Mouse (Mus musculus): ENCODE data around the gene Rora.
A peak's percentile ranks its signal among the peaks of the same experiment; 100 is the strongest.

The Rora gene

GRCm38 (mm10) chr9:68760329-68760728 is 106.7 kb downstream of the Rora start:
- no peak for DNase-seq (ENCODE audit: low spot score)

- no peak for DNase-seq (ENCODE audit: low spot score)
These were observed 107.3 kb downstream of the Rora start for GRCm38 (mm10) chr9:68760876-68761275.

GRCm38 (mm10) chr9:68761672-68762071 is 108.1 kb downstream of the Rora start:
- no peak for DNase-seq (ENCODE audit: low spot score)

DNA sequence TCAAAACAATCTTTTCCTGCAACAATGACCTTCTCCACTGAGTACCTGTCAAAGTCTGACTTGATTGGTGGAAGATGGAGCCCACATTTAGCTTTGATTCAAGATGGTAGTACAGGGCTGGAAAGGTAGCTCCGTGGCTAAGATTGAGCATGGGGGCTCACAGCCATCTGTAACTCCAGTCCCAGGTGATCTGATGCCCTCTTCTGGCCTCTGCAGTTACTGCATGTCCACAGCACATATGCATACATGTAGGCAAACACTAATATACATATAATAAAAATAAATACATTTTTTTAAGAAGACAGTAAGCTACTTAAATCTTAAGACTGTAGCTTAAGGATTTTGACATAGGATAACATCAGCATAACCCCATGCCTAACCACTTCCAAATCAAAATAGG is 112.0 kb downstream of the Rora start:
- no peak for DNase-seq (ENCODE audit: low spot score)

GRCm38 (mm10) chr9:68769638-68770037 is 116.1 kb downstream of the Rora start:
- DNase-seq (ENCODE audit: low spot score) = no peak

- DNase-seq (ENCODE audit: low spot score) = no peak
These were observed 117.8 kb downstream of the Rora start for GRCm38 (mm10) chr9:68771383-68771782.

DNA sequence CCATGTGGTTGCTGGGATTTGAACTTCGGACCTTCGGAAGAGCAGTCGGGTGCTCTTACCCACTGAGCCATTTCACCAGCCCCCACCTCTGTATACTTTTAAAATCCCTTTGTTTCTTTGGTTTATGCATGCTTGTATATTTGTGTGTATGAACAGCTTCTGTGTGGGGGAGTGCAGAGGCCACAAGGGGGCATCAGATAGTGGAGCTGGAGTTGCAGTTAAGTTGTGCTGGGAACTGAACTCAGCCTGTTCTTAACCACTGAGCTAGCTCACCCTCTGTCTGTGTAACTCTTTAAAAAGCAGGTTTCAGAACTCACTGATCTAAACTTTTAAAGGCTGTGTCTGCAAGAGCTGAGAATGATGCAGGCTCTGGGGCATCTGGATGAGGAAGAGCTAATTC is 120.2 kb downstream of the Rora start:
- DNase-seq (ENCODE audit: low spot score) = no peak

DNA sequence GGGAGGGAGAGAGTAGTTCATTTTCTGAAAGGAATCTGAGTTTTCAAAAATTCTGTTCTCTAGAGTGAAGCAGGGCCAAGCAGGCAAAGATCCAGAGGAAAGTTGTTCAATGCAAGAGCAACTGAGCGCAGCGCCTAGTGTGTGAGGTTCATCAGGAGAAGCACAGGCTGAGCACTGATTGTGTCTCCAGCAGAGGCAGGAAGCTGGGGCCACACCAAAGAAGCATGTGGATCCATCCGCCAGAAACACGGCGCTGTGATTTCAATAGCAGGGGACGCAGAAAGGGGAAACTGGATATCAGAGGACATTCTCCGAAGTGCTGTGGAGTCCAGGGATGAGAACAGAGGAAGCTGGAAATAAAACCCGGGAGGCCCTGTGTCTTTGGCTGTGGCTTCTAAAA is 128.4 kb downstream of the Rora start:
- peak; percentile 4 for DNase-seq (ENCODE audit: low spot score)

DNA sequence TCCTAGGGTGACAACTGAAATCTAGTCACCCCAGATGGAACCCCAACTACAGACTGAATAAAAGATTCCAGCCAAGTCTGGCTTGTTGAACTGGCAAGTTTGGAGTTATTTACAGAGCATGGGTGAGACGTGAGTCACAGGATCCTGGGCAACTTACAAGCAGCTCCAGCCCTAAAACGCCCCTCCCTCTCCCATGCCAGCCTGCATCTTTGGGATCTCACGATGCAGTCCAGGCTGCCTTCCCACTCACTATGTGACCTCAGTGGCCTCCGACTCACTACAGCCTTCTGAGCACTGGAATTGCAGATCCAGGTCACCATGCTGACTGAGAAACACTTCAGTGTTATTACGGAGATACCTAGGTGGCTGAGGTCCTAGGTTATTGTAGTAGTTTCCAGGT is 129.0 kb downstream of the Rora start:
- DNase-seq (ENCODE audit: low spot score) = no peak

DNA sequence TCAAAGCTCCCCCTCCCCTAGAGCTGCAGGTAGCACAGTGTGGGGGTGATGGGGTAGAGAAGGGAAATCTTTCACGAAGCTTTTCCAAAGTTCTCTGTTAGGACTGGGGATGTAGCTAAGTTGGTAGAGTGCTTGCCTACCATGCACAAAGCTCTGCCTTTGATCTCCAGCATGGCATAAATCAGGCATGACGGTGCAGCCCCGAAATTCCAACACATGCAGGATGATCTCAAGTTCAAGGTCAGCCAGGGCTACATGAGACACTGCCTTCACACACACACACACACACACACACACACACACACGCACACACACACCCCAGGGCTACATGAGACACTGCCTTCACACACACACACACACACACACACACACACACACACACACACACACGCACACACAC is 129.7 kb downstream of the Rora start:
- DNase-seq (ENCODE audit: low spot score) = no peak

DNA sequence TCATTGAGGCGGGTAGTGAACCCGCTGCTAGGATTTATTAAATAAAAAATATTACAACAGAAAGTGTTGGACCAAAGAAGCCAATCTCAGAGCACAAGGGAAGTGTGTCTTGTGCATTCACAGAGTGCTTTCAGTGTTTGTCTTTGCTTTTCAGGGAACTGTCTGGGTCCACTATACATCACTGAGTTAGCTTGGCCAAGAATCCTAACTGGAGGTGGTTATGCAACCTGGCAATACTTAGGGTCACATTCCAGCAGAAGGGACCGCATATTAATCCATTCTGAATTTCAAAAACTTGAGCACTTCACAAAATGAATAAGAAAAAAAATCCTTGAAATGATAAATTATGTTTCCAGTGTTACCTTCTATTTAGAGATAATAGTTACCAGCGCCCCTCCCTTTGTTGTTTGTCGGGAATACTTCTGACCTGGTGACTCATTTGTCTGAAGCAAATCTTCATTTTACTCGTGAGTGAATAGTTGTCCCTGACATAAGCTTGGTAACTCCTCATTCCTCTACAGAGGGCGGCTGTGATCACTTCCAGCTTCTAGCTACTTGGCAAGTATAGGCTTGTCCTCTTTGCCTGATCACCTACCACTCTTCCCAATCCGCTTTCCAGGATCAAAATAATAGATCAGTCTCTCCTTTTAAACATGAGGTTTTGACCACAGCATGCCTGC is 133.2 kb downstream of the Rora start:
- no peak for DNase-seq (ENCODE audit: low spot score)

GRCm38 (mm10) chr9:68787665-68788064 is 134.1 kb downstream of the Rora start:
- no peak for DNase-seq (ENCODE audit: low spot score)

GRCm38 (mm10) chr9:68790922-68791321 is 137.3 kb downstream of the Rora start:
- no peak for DNase-seq (ENCODE audit: low spot score)

GRCm38 (mm10) chr9:68791982-68792540 is 138.5 kb downstream of the Rora start:
- no peak for DNase-seq (ENCODE audit: low spot score)

DNA sequence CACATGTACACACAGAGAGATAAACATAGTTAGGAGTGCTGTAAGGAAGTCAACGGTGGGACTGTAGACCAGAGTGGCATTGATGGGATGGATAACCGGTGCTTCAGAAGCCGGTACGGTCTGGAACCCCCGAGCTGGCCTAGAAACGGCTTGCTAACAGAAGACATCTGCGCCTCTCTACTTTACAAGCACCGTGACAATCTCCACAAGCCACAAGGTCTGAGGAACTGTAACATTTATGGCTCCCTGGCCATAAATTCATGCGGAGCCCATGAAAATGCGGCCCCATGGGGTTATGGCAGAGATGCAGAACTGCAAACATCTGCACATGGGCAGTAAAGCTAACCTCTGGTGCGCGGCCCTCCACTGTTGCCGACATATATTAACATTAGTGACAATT is 141.7 kb downstream of the Rora start:
- DNase-seq (ENCODE audit: low spot score) = no peak

GRCm38 (mm10) chr9:68798221-68798620 is 144.6 kb downstream of the Rora start:
- no peak for DNase-seq (ENCODE audit: low spot score)

- DNase-seq (ENCODE audit: low spot score) = no peak
These were observed 145.5 kb downstream of the Rora start for GRCm38 (mm10) chr9:68799065-68799464.

DNA sequence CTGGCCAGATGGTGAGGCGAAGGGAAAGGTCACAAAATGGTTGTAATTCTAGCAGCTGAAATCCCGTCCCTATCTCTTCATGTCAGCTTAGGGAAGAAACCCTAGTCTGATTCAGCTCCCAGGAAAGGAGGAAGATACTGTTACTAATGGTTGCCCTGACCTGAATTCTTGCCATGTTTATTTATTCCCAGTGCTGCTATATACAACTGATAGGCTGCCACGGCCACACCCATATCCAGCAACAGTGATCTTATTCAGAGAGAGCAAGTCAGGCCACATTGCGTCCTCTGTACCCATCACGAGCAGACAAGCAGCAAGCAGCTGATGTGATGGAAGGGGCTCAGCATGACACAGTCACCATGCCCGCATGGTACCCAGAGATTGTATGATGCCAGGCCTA is 150.6 kb downstream of the Rora start:
- no peak for DNase-seq (ENCODE audit: low spot score)

- no peak for DNase-seq (ENCODE audit: low spot score)
These were observed 152.2 kb downstream of the Rora start for GRCm38 (mm10) chr9:68805776-68806175.

- DNase-seq (ENCODE audit: low spot score) = no peak
These were observed 154.1 kb downstream of the Rora start for GRCm38 (mm10) chr9:68807735-68808134.

DNA sequence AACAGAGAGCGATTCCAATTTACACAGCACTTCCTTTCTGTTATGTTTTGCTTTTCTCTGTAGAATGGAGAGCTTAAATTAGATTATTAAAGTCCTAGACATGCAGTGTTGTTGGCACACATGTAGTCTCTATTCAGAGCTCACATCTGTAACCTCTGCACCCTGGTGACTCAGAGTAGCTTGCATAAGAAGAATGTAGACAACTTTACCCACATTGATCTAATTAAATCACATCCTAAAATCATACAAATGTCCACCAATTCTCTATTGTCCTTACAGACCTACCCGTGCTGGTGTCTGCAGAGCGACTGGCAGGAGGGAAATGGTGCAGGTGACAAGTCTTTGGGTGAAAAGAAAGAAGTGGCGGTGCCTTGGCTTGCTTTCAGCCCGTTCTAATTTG is 155.9 kb downstream of the Rora start:
- no peak for DNase-seq (ENCODE audit: low spot score)

- DNase-seq (ENCODE audit: low spot score) = no peak
These were observed 161.1 kb downstream of the Rora start for GRCm38 (mm10) chr9:68814723-68815122.

GRCm38 (mm10) chr9:68815877-68816276 is 162.3 kb downstream of the Rora start:
- no peak for DNase-seq (ENCODE audit: low spot score)

GRCm38 (mm10) chr9:68820036-68820435 is 166.4 kb downstream of the Rora start:
- DNase-seq (ENCODE audit: low spot score) = no peak
